Mouse (Mus musculus) spleen, postnatal 14 days (tissue): ENCODE data around the gene Tex38.
A peak's percentile ranks its signal among the peaks of the same experiment; 100 is the strongest.

Experiments used
- DNase-seq, 2 experiments: peaks; one replicate each; pipeline ENCODE4 v3.0.0; 2021 to 2022; ENCODE audit warnings: low spot score in 2 of 2

Tex38 gene

GRCm38 (mm10) chr4:115780918-115781317, at the start of gene Tex38:
Gene Tex38, minus strand, starts transcription at chr4:115781018.
- no peak for DNase-seq

- DNase-seq = no peak
These were observed 49.7 kb upstream of the Tex38 start for GRCm38 (mm10) chr4:115830491-115830890.

GRCm38 (mm10) chr4:115828572-115828902, 47.7 kb upstream of the Tex38 start:
- no peak for DNase-seq

GRCm38 (mm10) chr4:115827888-115828571, 47.2 kb upstream of the Tex38 start, which contains the start of gene Mob3c:
Gene Mob3c, plus strand, starts transcription at chr4:115828092.
- DNase-seq = peak; percentile 50 to 60

- DNase-seq = no peak
These were observed 46.7 kb upstream of the Tex38 start for GRCm38 (mm10) chr4:115827535-115827887.

- DNase-seq = no peak
These were observed 46.2 kb upstream of the Tex38 start for GRCm38 (mm10) chr4:115827066-115827465.

- DNase-seq = no peak
These were observed 44.5 kb upstream of the Tex38 start for GRCm38 (mm10) chr4:115825271-115825670.

- DNase-seq = no peak
These were observed 43.4 kb upstream of the Tex38 start for GRCm38 (mm10) chr4:115824178-115824577.

- DNase-seq = no peak
These were observed 41.1 kb upstream of the Tex38 start for GRCm38 (mm10) chr4:115821928-115822327.

- DNase-seq = no peak
These were observed 40.6 kb upstream of the Tex38 start for GRCm38 (mm10) chr4:115821431-115821830.

GRCm38 (mm10) chr4:115820944-115821343, 40.1 kb upstream of the Tex38 start:
- no peak for DNase-seq

- no peak for DNase-seq
These were observed 39.4 kb upstream of the Tex38 start for GRCm38 (mm10) chr4:115820199-115820598.

- no peak for DNase-seq
These were observed 34.8 kb upstream of the Tex38 start for GRCm38 (mm10) chr4:115815606-115816005.

GRCm38 (mm10) chr4:115812326-115812725, 31.5 kb upstream of the Tex38 start:
- DNase-seq = no peak

- DNase-seq = no peak
These were observed 19.2 kb upstream of the Tex38 start for GRCm38 (mm10) chr4:115799981-115800380.

- DNase-seq = no peak
These were observed 14.5 kb upstream of the Tex38 start for GRCm38 (mm10) chr4:115795360-115795759.

- no peak for DNase-seq
These were observed 10.0 kb upstream of the Tex38 start for GRCm38 (mm10) chr4:115790864-115791263.

GRCm38 (mm10) chr4:115785511-115786034, 4.8 kb upstream of the Tex38 start:
- DNase-seq = no peak

- peak; percentile 41 to 66 for DNase-seq
These were observed 4.1 kb upstream of the Tex38 start, which contains the start of gene Atpaf1 for GRCm38 (mm10) chr4:115784769-115785510. Gene Atpaf1, plus strand, starts transcription at chr4:115784812.

GRCm38 (mm10) chr4:115782026-115782805, 1.4 kb upstream of the Tex38 start:
- no peak for DNase-seq

GRCm38 (mm10) chr4:115780269-115780668, 549 bp downstream of the Tex38 start:
- no peak for DNase-seq

- DNase-seq = no peak
These were observed 3.2 kb downstream of the Tex38 start for GRCm38 (mm10) chr4:115777627-115778026.
